Mouse (Mus musculus) stomach, embryonic 14.5 days (tissue): ENCODE results near the gene Inpp5d. TPM values are rescaled to one million over a fixed set of nuclear protein-coding genes. Genes with fewer than 3 reads are reported as not detected.

Experiments used
- ATAC-seq: fragments of 200-750 bp; cut with Nextera tagmentation; 2 replicates; pipeline ENCODE4 v1.8.0; 2017; ENCODE audit warnings: low read depth, moderate TSS enrichment; ENCODE audit not compliant: insufficient number of reproducible peaks, insufficient read depth, low FRiP score
- H3K27ac ChIP-seq: fragments of 300-500 bp; sonication (generic); 2 replicates; pipeline ENCODE4 v1.5.1; 2014; ENCODE audit warnings: mild to moderate bottlenecking, low read length, moderate library complexity, mixed read lengths
- H3K27me3 ChIP-seq: fragments of 300-500 bp; sonication (generic); 2 replicates; pipeline ENCODE4 v1.6.1; 2014; ENCODE audit warnings: low read length, control low read depth, mixed read lengths; ENCODE audit not compliant: control insufficient read depth, insufficient read depth
- H3K36me3 ChIP-seq: fragments of 300-500 bp; sonication (generic); 2 replicates; pipeline ENCODE4 v1.6.1; 2014; ENCODE audit warnings: mild to moderate bottlenecking, control low read depth, low read length, moderate library complexity, mixed read lengths; ENCODE audit not compliant: control insufficient read depth, insufficient read depth
- H3K4me1 ChIP-seq: fragments of 300-500 bp; sonication (generic); 2 replicates; pipeline ENCODE4 v1.6.1; 2014; ENCODE audit warnings: low read length, control low read depth, mixed read lengths; ENCODE audit not compliant: control insufficient read depth, insufficient read depth
- H3K4me2 ChIP-seq: fragments of 300-500 bp; sonication (generic); replicated peaks from 2 replicates; pipeline ENCODE4 v1.6.1; 2014; ENCODE audit warnings: low read depth, low read length, control low read depth
- H3K4me3 ChIP-seq: fragments of 300-500 bp; sonication (generic); 2 replicates; pipeline ENCODE4 v1.5.1; 2014; ENCODE audit warnings: low read depth, low read length, control low read depth
- H3K9ac ChIP-seq: fragments of 300-500 bp; sonication (generic); replicated peaks from 2 replicates; pipeline ENCODE4 v1.6.1; 2014; ENCODE audit warnings: low read depth, mild to moderate bottlenecking, control low read depth, low read length, moderate library complexity, mixed read lengths
- H3K9me3 ChIP-seq: fragments of 300-500 bp; sonication (generic); 2 replicates; pipeline ENCODE4 v1.6.1; 2016; ENCODE audit warnings: low read depth, low read length, control low read depth; ENCODE audit not compliant: control insufficient read depth
- WGBS: fragments of 180-500 bp; shearing (Covaris S2); extraction: QIAGEN DNeasy Blood & Tissue Kit; methylation state at CpG from one replicate; pipeline ENCODE4 v1.1.7; 2014; 5-methylcytosine and 5-hydroxymethylcytosine counted together
- polyA plus RNA-seq: library from polyadenylated mRNA; unstranded; fragments of >200 nt; fragmentation: Nextera tagmentation; extraction: Ambion mirVana; gene quantifications from 2 replicates; pipeline ENCODE4 v1.2.1, GENCODE M21; 2014

Gene Inpp5d
- polyA plus RNA-seq, 1 experiment from 2014 or later = 5.3 TPM

- H3K27ac ChIP-seq = no peak overlapping the region
- no peaks in the 10 kb centered on the region for H3K9me3 ChIP-seq
- no peaks in the 10 kb centered on the region for H3K27me3 ChIP-seq
- H3K36me3 ChIP-seq = no peaks in the 10 kb centered on the region
- H3K4me2 ChIP-seq = no peak overlapping the region
- no peaks in the 10 kb centered on the region for H3K4me1 ChIP-seq
- 71% methylated on average over 3 of the region's 3 CpGs for WGBS
- H3K9ac ChIP-seq = no peak overlapping the region
- no peak overlapping the region for H3K4me3 ChIP-seq
- ATAC-seq = no peak
These were observed 25.9 kb upstream of the Inpp5d start for GRCm38 (mm10) chr1:87594261-87594660.

- Histone ChIP-seq H3K9me3 (no peaks in the 10 kb centered on the region), H3K4me2 (no peak overlapping the region), H3K4me3 (no peak overlapping the region), H3K4me1 (no peaks in the 10 kb centered on the region), H3K27me3 (no peaks in the 10 kb centered on the region), H3K9ac (no peak overlapping the region), H3K36me3 (no peaks in the 10 kb centered on the region), H3K27ac (no peak overlapping the region)
- ATAC-seq = no peak
- 93% methylated on average over 10 of the region's 10 CpGs for WGBS
These were observed 25.4 kb upstream of the Inpp5d start for GRCm38 (mm10) chr1:87594671-87595070.

GRCm38 (mm10) chr1:87600533-87600932, 19.6 kb upstream of the Inpp5d start:
- no peak overlapping the region for H3K4me3 ChIP-seq
- no peak for ATAC-seq
- no peaks in the 10 kb centered on the region for H3K9me3 ChIP-seq
- no peak overlapping the region for H3K27ac ChIP-seq
- H3K36me3 ChIP-seq = no peaks in the 10 kb centered on the region
- no peaks in the 10 kb centered on the region for H3K27me3 ChIP-seq
- no peak overlapping the region for H3K9ac ChIP-seq
- WGBS = 77% methylated on average over 7 of the region's 7 CpGs
- no peak overlapping the region for H3K4me2 ChIP-seq
- H3K4me1 ChIP-seq = no peaks in the 10 kb centered on the region

GRCm38 (mm10) chr1:87601801-87602200, 18.3 kb upstream of the Inpp5d start:
- Histone ChIP-seq H3K4me1 (no peaks in the 10 kb centered on the region), H3K9ac (no peak overlapping the region), H3K9me3 (no peaks in the 10 kb centered on the region), H3K4me3 (no peak overlapping the region), H3K36me3 (no peaks in the 10 kb centered on the region), H3K27ac (no peak overlapping the region), H3K27me3 (no peaks in the 10 kb centered on the region), H3K4me2 (no peak overlapping the region)
- WGBS = 73% methylated on average over 2 of the region's 2 CpGs
- no peak for ATAC-seq

GRCm38 (mm10) chr1:87603389-87603788, 16.7 kb upstream of the Inpp5d start:
- H3K27ac ChIP-seq = no peak overlapping the region
- H3K9ac ChIP-seq = no peak overlapping the region
- H3K27me3 ChIP-seq = no peaks in the 10 kb centered on the region
- H3K4me2 ChIP-seq = no peak overlapping the region
- WGBS = 84% methylated on average over 5 of the region's 5 CpGs
- no peaks in the 10 kb centered on the region for H3K9me3 ChIP-seq
- H3K36me3 ChIP-seq = no peaks in the 10 kb centered on the region
- no peaks in the 10 kb centered on the region for H3K4me1 ChIP-seq
- ATAC-seq = no peak
- H3K4me3 ChIP-seq = no peak overlapping the region

GRCm38 (mm10) chr1:87605296-87605695, 14.8 kb upstream of the Inpp5d start:
- Histone ChIP-seq H3K9ac (no peak overlapping the region), H3K27ac (no peak overlapping the region), H3K9me3 (no peaks in the 10 kb centered on the region), H3K4me3 (no peak overlapping the region), H3K27me3 (no peaks in the 10 kb centered on the region), H3K4me1 (no peaks in the 10 kb centered on the region), H3K4me2 (no peak overlapping the region), H3K36me3 (no peaks in the 10 kb centered on the region)
- ATAC-seq = no peak
- 85% methylated on average over 2 of the region's 2 CpGs for WGBS

- WGBS = 75% methylated on average over 21 of the region's 21 CpGs
These were observed 12.6 kb upstream of the Inpp5d start for GRCm38 (mm10) chr1:87607385-87608091.

GRCm38 (mm10) chr1:87608416-87609046, 11.6 kb upstream of the Inpp5d start:
- WGBS = 34% methylated on average over 7 of the region's 7 CpGs

More at GRCm38 (mm10) chr1:87607385-87608091, 12.6 kb upstream of the Inpp5d start:
- Histone ChIP-seq H3K9me3 (no peaks in the 10 kb centered on the region), H3K4me1 (no peaks in the 10 kb centered on the region), H3K27ac (no peak overlapping the region), H3K9ac (no peak overlapping the region), H3K4me3 (no peak overlapping the region), H3K36me3 (no peaks in the 10 kb centered on the region), H3K27me3 (no peaks in the 10 kb centered on the region), H3K4me2 (no peak overlapping the region)
- no peak for ATAC-seq

More at GRCm38 (mm10) chr1:87608416-87609046, 11.6 kb upstream of the Inpp5d start:
- H3K27me3 ChIP-seq = no peaks in the 10 kb centered on the region
- H3K4me2 ChIP-seq = no peak overlapping the region
- no peak for ATAC-seq
- no peak overlapping the region for H3K4me3 ChIP-seq
- H3K27ac ChIP-seq = no peak overlapping the region
- H3K4me1 ChIP-seq = no peaks in the 10 kb centered on the region
- H3K9me3 ChIP-seq = no peaks in the 10 kb centered on the region
- no peak overlapping the region for H3K9ac ChIP-seq
- H3K36me3 ChIP-seq = no peaks in the 10 kb centered on the region
